Mouse (Mus musculus) myocyte (in vitro differentiated cells): ENCODE results near the gene Lsm8. TPM values are rescaled to one million over a fixed set of nuclear protein-coding genes. Genes with fewer than 3 reads are reported as not detected.
"Not testable (repeated sequence)": the region's sequence is repeated elsewhere in the genome, so short reads cannot be mapped to it uniquely, and the experiment has no call there.

Experiments used
- H3K27me3 ChIP-seq: one replicate; pipeline ENCODE4 v1.6.1; 2011; ENCODE audit not compliant: control insufficient read depth, insufficient read depth, insufficient read length
- H3K36me3 ChIP-seq: one replicate; pipeline ENCODE4 v1.6.1; 2011; ENCODE audit not compliant: control insufficient read depth, insufficient read depth
- H3K4me2 ChIP-seq: one replicate; pipeline ENCODE4 v1.6.1; 2011; ENCODE audit warnings: low read depth, control low read depth
- H3K4me3 ChIP-seq: one replicate; pipeline ENCODE4 v1.5.1; 2011; ENCODE audit warnings: mild to moderate bottlenecking, control low read depth, moderate library complexity
- H3K79me2 ChIP-seq: one replicate; pipeline ENCODE4 v1.6.1; 2011; ENCODE audit not compliant: control insufficient read depth, insufficient read depth
- H3ac ChIP-seq: one replicate; pipeline ENCODE4 v1.6.1; 2011; ENCODE audit not compliant: control insufficient read depth, insufficient read length
- CEBPB ChIP-seq: IDR thresholded peaks from 2 replicates; pipeline ENCODE4 v1.6.1; 2011; ENCODE audit warnings: mild to moderate bottlenecking, moderate library complexity; ENCODE audit not compliant: poor library complexity, insufficient read depth, severe bottlenecking
- E2F4 ChIP-seq: IDR thresholded peaks from one replicate; pipeline ENCODE4 v1.6.1; 2011; ENCODE audit warnings: mild to moderate bottlenecking, control low read depth, moderate library complexity; ENCODE audit not compliant: insufficient read depth
- MAX ChIP-seq: IDR thresholded peaks from one replicate; pipeline ENCODE4 v1.6.1; 2011; ENCODE audit warnings: low read depth, mild to moderate bottlenecking, control low read depth
- MYOD1 ChIP-seq, 3 experiments: IDR thresholded peaks; one replicate each; pipeline ENCODE4 v1.6.1; 2011; ENCODE audit warnings: control low read depth in 2 of 3, low read depth in 2 of 3, mild to moderate bottlenecking in 2 of 3, moderate library complexity in 1 of 3; ENCODE audit not compliant: insufficient read length in 2 of 3, control insufficient read depth in 1 of 3
- MYOG ChIP-seq, 3 experiments: IDR thresholded peaks; one replicate each; pipeline ENCODE4 v1.6.1; 2011; ENCODE audit warnings: control low read depth in 2 of 3, low read depth in 2 of 3, mild to moderate bottlenecking in 2 of 3; ENCODE audit not compliant: insufficient read length in 2 of 3, control insufficient read depth in 1 of 3, insufficient read depth in 1 of 3
- POLR2A ChIP-seq: IDR thresholded peaks from one replicate; pipeline ENCODE4 v1.6.1; 2011; ENCODE audit warnings: low read depth, mild to moderate bottlenecking, control low read depth, moderate library complexity; ENCODE audit not compliant: insufficient read length
- POLR2AphosphoS2 ChIP-seq: IDR thresholded peaks from one replicate; pipeline ENCODE4 v1.6.1; 2011; ENCODE audit warnings: low read depth, control low read depth; ENCODE audit not compliant: insufficient read length
- REST ChIP-seq: IDR thresholded peaks from one replicate; pipeline ENCODE4 v1.6.1; 2011; ENCODE audit warnings: mild to moderate bottlenecking, control low read depth, moderate library complexity; ENCODE audit not compliant: insufficient read depth, insufficient read length
- SRF ChIP-seq: IDR thresholded peaks from one replicate; pipeline ENCODE4 v1.6.1; 2011; ENCODE audit warnings: low read depth; ENCODE audit not compliant: control insufficient read depth, insufficient read length
- TCF12 ChIP-seq: IDR thresholded peaks from one replicate; pipeline ENCODE4 v1.6.1; 2011; ENCODE audit warnings: mild to moderate bottlenecking, control low read depth; ENCODE audit not compliant: poor library complexity, insufficient read depth, severe bottlenecking
- TCF3 ChIP-seq: IDR thresholded peaks from one replicate; pipeline ENCODE4 v1.6.1; 2011; ENCODE audit warnings: low read depth, control low read depth; ENCODE audit not compliant: insufficient read length
- USF1 ChIP-seq: IDR thresholded peaks from one replicate; pipeline ENCODE4 v1.6.1; 2011; ENCODE audit warnings: low read depth, mild to moderate bottlenecking, control low read depth, moderate library complexity
- polyA plus RNA-seq: library from polyadenylated mRNA; unstranded; fragments of >200 nt; fragmentation: generic; extraction: Trizol; gene quantifications from one replicate; pipeline ENCODE4 v1.2.1, GENCODE M21; 2012; ENCODE audit warnings: missing spikeins

Lsm8 gene
- polyA plus RNA-seq, 1 experiment: 35.6 TPM

- Histone ChIP-seq H3K79me2 (no peaks in the 10 kb centered on the region), H3ac (no peak overlapping the region), H3K36me3 (no peaks in the 10 kb centered on the region), H3K4me3 (no peak overlapping the region), H3K4me2 (no peak overlapping the region), H3K27me3 (peaks cover 6% of the 10 kb centered on the region)
- TF ChIP-seq SRF (no peak), TCF12 (no peak), MAX (no peak), TCF3 (no peak), POLR2AphosphoS2 (no peak), MYOG (IDR thresholded peaks at IDR 0.05; ENCODE audit: control insufficient read depth in 1 of 3, insufficient read depth in 1 of 3, insufficient read length in 2 of 3, low read depth in 2 of 3) (no peak), E2F4 (no peak), POLR2A (no peak), CEBPB (no peak), USF1 (no peak), REST (no peak), MYOD1 (IDR thresholded peaks at IDR 0.05; ENCODE audit: control insufficient read depth in 1 of 3, insufficient read length in 2 of 3, low read depth in 2 of 3) (no peak)
Measured at GRCm38 (mm10) chr6:18820246-18820645, 28.1 kb upstream of the Lsm8 start.

GRCm38 (mm10) chr6:18822812-18823211 is 25.6 kb upstream of the Lsm8 start:
- TF ChIP-seq MYOG (IDR thresholded peaks at IDR 0.05; ENCODE audit: control insufficient read depth in 1 of 3, insufficient read depth in 1 of 3, insufficient read length in 2 of 3, low read depth in 2 of 3) (no peak), TCF12 (no peak), POLR2A (no peak), POLR2AphosphoS2 (no peak), TCF3 (no peak), REST (no peak), E2F4 (no peak), USF1 (no peak), MYOD1 (IDR thresholded peaks at IDR 0.05; ENCODE audit: control insufficient read depth in 1 of 3, insufficient read length in 2 of 3, low read depth in 2 of 3) (no peak), SRF (no peak), CEBPB (no peak), MAX (no peak)
- peaks cover 3% of the 10 kb centered on the region for H3K27me3 ChIP-seq

GRCm38 (mm10) chr6:18832958-18833357 is 15.4 kb upstream of the Lsm8 start:
- no peaks in the 10 kb centered on the region for H3K36me3 ChIP-seq
- no peak overlapping the region for H3ac ChIP-seq
- TF ChIP-seq POLR2AphosphoS2: no peak
- TF ChIP-seq SRF: no peak
- H3K27me3 ChIP-seq: no peaks in the 10 kb centered on the region
- no peak overlapping the region for H3K4me3 ChIP-seq
- no peaks in the 10 kb centered on the region for H3K79me2 ChIP-seq
- no peak overlapping the region for H3K4me2 ChIP-seq

More at GRCm38 (mm10) chr6:18822812-18823211, 25.6 kb upstream of the Lsm8 start:
- Histone ChIP-seq H3ac (no peak overlapping the region), H3K36me3 (no peaks in the 10 kb centered on the region), H3K4me2 (no peak overlapping the region), H3K4me3 (no peak overlapping the region), H3K79me2 (no peaks in the 10 kb centered on the region)

- not testable (repeated sequence) for H3K27me3 ChIP-seq, H3K4me2 ChIP-seq
Measured at GRCm38 (mm10) chr6:18844529-18844928, 3.9 kb upstream of the Lsm8 start.

GRCm38 (mm10) chr6:18845571-18845970 is 2.8 kb upstream of the Lsm8 start:
- H3K4me3 ChIP-seq, H3K27me3 ChIP-seq, H3K36me3 ChIP-seq, H3ac ChIP-seq: not testable (repeated sequence)
- Histone ChIP-seq H3K79me2 (peaks cover 20% of the 10 kb centered on the region), H3K4me2 (peak overlapping the region; percentile 73)

More at GRCm38 (mm10) chr6:18844529-18844928, 3.9 kb upstream of the Lsm8 start:
- not testable (repeated sequence) for H3K4me3 ChIP-seq, H3K36me3 ChIP-seq, H3ac ChIP-seq, H3K79me2 ChIP-seq

GRCm38 (mm10) chr6:18848702-18849061 is 303 bp downstream of the Lsm8 start:
- Histone ChIP-seq H3K4me3 (peak overlapping the region; percentile 85), H3K79me2 (peaks cover 26% of the 10 kb centered on the region), H3ac (peak overlapping the region; percentile 57), H3K27me3 (no peaks in the 10 kb centered on the region), H3K36me3 (peaks cover 9% of the 10 kb centered on the region), H3K4me2 (peak overlapping the region; percentile 72)
- no peak for TF ChIP-seq MYOG (IDR thresholded peaks at IDR 0.05; ENCODE audit: control insufficient read depth in 1 of 3, insufficient read depth in 1 of 3, insufficient read length in 2 of 3, low read depth in 2 of 3)
- TF ChIP-seq TCF3: no peak
- no peak for TF ChIP-seq POLR2A
- no peak for TF ChIP-seq SRF
- TF ChIP-seq E2F4: no peak
- no peak for TF ChIP-seq MAX
